In genomic region chr3:126667451-126667850, GRCm38 (mm10) we compare ENCODE assay signal across 8 mouse cellular contexts.
DNase-seq lines count a peak whose midpoint lies in the region; ATAC-seq lines count a peak whose summit lies in the region.

No protein-coding gene starts in this region.

- no peak overlapping the region for H3K4me2 ChIP-seq in midbrain, embryonic 15.5 days

- H3K9me3 ChIP-seq in midbrain, embryonic 15.5 days = no peaks in the 10 kb centered on the region

- no peaks in the 10 kb centered on the region for H3K27me3 ChIP-seq in midbrain, embryonic 15.5 days (replicated peaks)

- no peak overlapping the region for H3K27ac ChIP-seq in midbrain, embryonic 15.5 days

- 56% methylated on average over 7 of the region's 7 CpGs for WGBS in midbrain, embryonic 15.5 days

- peak; percentile 75 for DNase-seq in adrenal gland, postnatal 10 days
- peak; percentile 27 for DNase-seq in forelimb bud, embryonic 11.5 days (ENCODE audit: low read depth, low spot score)
- DNase-seq in heart, postnatal 4 days = peak; percentile 65
- peak; percentile 18 to 57 for DNase-seq in layer of hippocampus, postnatal 14 days (ENCODE audit: low spot score in 2 of 2)
- no peak for DNase-seq in spleen, adult 12 weeks (ENCODE audit: low spot score)

- no peaks in the 10 kb centered on the region for H3K36me3 ChIP-seq in midbrain, embryonic 15.5 days (replicated peaks)

- no peak overlapping the region for H3K9ac ChIP-seq in midbrain, embryonic 15.5 days

- no peak overlapping the region for H3K4me3 ChIP-seq in midbrain, embryonic 15.5 days

- peak; percentile 34; the same call in 1 of the 2 replicates for ATAC-seq in cerebellum, adult (ENCODE audit: insufficient number of reproducible peaks, low FRiP score, low TSS enrichment)
- peak; percentile 71 for ATAC-seq in midbrain, embryonic 15.5 days (replicated peaks)
- ATAC-seq in megakaryocyte, adult 5-6 weeks (ENCODE audit: poor library complexity, severe bottlenecking) = no peak

- peaks cover 16% of the 10 kb centered on the region for H3K4me1 ChIP-seq in midbrain, embryonic 15.5 days
